Mouse (Mus musculus) kidney, postnatal 4 days (tissue): ENCODE data around the gene Hdac9.

Experiments used
- DNase-seq, 2 experiments: peaks; one replicate each; pipeline ENCODE4 v3.0.0; 2021; ENCODE audit warnings: mixed read lengths in 2 of 2

Hdac9 gene

DNA sequence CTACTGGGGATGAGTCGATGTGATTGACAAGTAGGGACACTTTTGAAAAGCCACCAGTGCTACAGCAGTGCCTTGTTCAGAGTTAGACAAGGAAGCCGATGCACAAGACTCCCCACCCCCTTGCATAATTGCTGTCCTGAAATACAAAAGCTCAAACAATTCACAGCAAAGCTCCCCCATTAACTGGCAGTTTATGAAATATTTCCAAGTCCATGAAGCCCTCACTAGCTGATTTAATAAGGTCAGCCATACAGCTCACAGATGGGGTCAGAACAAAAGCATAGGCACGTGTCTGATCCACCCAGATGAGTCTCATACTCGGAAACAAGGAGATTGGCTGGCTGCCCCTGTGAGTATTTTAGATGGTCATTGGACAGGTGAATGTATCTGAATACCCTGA is 228.0 kb downstream of the Hdac9 start:
- DNase-seq = no peak

DNA sequence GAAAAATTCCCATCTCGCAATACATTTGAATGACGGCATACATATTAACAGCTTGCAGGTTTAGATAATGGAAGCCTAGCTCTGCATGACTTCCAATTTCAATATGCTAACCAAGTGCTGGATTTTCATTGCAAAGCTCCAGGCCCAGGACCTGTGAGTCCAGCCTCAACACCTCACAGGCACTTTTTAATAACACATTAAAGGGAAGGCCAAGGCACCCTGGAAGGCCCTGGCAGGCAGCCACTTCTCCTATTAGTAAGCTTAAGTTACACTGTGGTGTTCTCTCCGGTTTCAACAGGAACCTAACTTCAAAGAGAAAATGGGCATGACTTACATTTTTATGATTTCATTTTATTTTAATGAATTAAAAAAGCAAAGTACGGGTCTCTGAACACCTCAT is 233.5 kb downstream of the Hdac9 start:
- peak; percentile 28 to 30 for DNase-seq

DNA sequence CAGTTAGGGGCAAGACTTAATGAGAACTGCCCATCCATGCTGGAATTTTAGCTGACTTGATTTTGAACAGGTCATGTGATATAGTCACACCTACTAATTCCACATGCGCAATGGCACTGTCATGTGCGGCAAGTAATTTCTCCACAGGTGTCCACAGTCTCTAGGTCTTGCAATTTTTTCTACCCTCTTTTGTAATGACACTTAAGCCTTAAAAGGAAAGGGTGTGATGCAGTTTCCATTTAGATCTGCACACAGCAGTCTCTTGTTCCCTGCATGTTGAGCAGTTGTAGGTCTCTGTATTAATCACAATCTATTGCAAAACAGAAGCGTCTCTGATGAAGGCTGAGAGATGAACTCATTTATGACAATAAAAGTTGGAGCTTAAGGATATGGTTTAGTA is 234.2 kb downstream of the Hdac9 start:
- DNase-seq = no peak

DNA sequence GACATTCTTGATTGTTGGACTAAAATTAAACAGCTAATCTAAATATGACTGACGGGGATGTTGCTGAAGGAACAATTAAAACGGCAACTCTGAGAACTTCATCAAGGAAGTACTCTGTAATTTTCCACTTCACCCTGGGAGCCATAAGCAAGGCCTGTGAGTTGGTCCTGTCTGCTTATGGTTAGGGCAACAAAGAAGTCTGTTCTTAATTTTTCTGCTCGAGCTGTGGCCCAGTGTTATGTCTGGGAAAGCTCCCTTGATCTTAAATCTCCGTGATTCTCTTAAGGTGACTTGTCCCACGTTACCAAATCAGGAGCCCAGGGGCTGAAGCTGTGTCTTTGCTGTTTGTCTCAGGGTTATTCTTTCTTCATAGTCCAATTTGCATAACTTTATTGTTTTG is 236.3 kb downstream of the Hdac9 start:
- no peak for DNase-seq

DNA sequence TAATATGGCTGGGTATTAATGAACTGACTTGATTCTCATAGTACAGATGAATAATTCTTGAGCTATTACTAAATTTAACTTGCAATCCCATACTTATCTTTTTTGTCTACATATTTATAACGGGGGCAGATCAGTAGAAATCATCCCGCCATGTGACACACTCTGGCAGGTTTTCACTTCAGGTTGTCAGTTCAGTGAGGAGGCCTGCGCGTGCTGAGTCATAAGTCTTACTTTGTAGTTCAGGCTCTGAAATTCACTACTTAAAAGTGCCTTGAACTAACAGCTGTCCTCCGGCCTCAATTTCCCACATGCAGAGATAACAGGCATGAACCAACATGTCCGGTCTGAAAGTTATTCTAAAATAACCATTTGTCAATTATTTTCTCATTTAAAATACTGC is 239.8 kb downstream of the Hdac9 start:
- no peak for DNase-seq

DNA sequence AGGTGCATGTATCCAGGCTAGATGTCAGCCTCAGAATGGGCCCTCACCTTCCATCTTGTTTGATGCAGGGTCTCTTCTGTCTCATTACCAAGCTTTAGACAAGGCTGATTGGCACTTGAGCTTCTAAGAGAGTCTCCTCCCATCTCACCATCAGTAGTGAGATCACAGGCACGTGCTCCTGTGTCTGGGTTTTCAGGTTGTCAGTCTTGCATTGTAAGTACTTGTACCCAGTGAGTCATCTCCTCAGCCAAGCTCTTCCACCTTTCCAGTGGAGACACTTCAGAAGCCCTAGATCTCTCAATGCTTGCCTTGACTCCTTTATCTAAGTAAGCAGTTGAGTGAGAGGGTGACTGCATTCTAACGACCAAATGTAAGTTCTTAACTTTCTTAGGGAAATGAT is 242.7 kb downstream of the Hdac9 start:
- DNase-seq = no peak

DNA sequence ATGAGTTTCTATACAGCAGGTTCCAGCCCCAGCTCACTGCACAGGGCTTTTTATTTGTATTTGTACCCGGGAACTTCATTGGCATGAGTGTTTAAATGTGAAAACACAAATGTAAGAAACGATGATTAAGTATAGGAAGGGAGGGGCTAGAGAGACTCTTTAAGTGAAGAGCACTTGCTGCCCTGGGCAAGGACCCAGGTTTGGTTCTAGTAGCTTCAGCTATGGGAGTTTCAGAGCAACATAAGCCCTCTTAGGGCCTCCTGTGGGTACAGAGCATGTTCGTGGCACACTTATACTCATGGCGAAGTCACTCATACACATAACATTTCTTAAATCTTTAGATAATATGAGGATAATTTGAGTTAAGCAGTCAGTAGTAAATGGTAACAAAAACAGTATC is 243.4 kb downstream of the Hdac9 start:
- no peak for DNase-seq

DNA sequence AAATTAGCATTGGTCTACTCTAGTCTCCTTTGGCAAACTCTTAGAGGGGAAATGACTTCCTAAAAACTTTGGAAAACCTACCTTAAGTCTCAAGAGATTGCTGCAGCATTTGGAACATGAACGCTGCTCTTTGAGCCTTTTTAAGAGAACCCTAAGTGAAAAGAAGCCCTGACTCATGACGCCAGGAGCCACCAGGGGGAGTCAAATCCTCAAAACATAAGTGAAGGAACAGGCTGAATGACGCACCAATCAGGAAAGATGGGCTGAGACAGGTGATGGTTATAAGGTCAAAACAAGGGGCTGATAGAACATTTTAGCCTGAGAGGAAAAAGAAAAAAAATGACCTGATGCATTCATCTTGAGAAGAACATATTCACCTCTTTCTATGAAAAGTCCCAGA is 252.1 kb downstream of the Hdac9 start:
- peak; percentile 81 to 85 for DNase-seq

DNA sequence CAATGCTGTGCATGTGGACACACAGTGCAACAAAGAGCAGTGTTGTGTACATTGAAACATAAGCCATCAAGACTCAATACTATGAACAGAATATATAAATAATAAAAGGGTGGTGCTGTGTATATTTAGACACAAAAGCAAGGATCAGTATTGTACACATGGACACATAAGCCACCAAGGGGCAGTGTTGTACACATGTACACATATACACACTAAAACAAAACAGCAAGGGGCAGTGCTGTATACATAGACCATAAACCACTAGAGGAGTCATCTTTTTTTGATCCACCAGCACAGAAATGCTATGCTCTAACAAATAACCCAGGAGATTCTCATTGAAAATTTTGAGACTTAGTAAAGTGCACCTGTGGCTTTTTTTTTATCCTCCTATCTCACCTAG is 255.5 kb downstream of the Hdac9 start:
- no peak for DNase-seq

DNA sequence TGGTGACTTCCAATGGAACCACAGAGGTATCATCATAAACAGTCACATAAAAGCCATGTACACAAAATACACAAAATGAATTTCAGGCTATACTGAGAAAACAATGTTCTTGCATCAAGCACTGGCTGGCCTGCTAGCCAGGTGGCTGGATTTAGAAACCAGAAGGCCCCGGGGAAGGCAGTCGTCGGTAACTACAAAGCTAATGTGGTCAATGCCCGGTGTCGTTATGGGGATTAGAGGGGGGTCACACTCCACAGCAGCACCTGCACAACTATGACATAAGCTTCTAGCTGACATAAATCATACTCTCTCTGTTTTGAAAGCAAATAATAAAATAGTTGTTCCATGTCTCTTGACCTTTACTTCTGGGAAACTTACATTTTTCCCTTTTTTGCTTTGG is 256.9 kb downstream of the Hdac9 start:
- no peak for DNase-seq

DNA sequence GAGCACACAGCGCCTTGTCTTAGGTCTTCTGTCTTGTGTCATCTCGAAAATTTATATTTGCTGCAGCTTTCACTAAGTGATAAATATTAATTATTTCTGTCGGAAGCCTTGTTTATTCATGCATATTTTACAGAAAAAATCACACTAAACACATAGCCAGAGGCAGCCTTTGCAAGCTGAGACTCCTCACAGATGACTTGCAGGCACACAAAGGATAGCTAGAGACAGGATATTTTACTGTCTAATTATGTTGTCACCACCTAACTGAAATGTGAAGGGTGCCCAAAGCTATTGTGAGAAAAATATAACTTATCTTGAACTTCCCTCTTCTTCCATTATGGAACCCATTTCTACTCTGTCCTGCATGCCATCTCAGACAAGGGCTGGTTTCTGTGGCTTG is 258.3 kb downstream of the Hdac9 start:
- no peak for DNase-seq

DNA sequence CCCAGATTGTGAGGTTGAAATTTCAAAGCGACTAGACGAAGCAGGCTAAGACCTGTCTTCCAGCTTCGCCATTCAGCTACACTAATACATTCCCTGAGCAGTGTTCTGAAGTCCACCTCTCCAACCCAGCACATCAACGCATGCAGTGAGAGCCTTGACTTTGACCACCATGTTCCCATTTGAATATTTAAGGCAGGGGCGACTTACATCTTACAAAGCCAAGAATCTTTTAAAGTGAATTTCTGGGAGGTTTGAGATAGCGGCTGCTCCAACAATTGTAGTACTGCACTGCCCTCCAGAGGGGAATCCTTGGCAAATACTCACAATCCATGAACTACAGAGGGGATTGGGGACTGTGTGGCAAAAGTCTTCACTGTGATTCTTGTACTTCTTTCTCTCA is 258.8 kb downstream of the Hdac9 start:
- peak; percentile 56 to 62 for DNase-seq

DNA sequence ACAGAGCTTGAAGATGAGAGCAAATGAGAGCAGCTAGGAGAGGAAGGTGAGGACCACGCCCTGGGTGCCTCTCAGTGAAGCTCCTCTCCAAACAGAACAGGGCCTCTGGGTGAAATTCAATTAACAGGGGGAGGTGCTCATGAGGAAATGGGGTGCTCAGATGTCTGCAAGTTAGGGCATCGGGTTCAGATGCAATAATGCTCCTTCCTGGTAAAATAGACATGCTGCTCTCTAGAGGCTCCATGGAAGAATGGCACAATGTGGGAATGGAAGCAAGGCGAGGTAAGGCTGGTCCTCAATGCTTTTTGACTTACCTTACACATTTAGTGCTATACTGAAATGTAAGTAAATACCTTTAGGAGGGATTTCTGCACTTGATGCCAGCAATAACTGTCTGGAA is 263.3 kb downstream of the Hdac9 start:
- no peak for DNase-seq

DNA sequence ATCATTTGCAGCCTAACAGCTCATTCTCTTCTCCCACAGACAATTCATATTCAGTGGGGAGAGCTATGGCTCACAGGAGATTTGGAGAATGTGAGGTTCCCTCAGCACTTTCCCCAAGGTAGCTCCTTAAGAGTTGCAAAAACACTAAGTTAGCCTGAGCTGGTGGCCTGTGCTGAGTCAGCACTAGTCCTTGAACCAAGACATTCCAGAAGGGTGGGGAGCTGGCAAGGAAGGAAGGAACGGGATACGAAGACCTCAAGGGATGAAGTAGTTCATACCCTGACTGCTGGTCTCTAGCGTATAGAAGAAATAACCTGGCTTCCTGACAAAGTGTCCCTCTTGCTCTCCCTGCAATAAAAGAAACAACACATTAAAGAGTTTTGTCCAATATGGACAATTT is 268.1 kb downstream of the Hdac9 start:
- no peak for DNase-seq

DNA sequence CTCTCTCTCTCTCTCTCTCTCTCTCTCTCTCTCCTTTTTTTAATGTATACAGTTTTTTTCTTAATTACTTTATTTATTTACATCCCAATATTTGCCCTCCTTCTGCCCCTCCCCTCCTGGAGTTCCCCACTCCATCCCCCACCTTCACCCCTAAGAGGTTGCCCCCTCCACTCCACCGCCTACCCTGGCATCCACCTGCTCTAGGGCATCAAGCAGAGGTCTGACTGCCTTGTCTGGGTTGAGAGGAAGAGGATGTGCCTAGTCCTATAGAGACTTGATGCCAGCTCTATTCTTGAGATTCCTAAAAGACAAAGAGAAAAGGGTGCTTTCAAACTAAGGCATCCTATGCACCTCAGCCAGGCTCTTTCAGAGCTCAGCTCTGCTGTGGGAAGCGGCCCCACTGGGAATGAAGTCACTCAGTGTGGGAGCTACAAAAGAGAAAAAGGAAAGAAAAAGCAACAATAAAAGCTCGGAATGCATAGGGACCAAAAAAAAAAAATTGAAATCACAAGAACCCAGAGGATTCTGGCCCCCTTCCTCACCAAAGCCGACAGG is 275.1 kb downstream of the Hdac9 start:
- DNase-seq = no peak

DNA sequence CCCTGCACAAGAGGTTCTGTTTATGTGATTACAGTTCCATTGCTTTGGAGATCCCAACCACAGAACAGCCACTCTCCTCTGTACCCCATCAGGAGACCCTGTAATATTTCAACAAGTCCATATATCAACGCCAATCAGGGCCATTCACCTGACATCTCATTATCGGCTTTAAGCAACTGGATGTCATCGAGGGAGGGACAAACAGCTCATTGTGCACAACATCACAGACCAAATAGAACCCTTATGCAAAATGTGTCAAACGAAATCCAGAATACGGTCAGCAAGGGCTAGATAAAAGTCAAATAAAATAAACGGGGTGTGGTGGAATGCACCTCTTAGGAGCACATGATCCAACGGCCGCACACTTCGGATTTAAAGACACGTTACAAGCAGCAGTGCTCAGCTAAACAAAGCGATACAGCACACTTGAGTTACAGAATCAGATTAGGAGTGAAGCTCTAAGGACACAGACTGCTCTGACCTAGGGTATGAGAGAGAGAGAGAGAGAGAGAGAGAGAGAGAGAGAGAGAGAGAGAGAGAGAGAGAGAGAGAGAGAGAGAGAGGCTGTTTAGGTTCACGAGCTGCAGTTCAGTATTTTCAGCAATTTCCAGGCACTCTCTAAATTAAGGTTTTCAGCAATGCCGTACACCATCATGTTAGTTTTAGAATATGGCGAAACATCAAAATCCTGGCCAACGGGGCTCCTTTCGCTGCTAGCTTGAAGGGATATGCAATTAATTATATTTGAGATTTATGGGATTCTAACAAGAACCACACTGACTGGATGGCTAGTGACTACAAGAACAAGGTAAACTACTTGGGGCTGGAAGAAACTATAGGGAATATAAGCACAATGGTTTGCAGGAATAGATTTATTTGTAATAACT is 279.4 kb downstream of the Hdac9 start:
- no peak for DNase-seq

DNA sequence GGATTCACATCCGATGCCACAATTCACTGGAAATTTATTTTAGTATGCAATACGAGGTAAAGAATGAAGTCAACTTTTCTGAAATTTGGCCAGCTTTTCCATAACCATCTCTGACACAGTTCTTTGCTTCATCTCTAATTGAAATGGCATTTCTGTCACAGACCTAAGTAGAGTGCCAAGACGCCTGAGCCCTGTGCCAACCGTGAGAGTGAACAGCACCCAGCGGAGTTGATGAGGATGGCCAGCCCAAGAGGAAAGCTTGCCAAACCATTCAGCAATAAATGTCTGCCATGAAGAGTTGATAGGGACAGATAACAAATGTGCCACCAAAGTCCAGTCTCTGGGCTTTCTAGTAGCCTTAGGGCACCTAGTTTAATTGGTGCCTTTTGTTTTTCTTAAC is 297.8 kb downstream of the Hdac9 start:
- DNase-seq = no peak

DNA sequence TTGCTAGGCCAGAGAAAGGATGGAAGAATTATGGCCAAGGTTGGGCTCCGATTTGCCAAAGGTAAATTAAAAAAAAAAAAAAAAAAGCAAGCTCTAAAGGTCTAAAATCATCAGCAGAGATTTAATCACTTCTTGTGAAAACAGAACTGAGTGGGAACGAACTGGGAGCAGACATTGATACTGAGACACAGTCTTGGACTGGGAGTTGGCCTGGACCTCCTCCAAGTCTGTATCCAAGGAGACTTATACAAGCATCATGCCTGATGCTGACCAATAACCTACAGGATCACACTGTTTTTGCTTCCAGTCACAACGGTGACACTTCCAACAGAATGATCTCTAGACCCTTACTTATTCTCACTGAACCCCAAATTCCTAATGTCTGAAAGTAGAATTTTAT is 298.6 kb downstream of the Hdac9 start:
- no peak for DNase-seq

DNA sequence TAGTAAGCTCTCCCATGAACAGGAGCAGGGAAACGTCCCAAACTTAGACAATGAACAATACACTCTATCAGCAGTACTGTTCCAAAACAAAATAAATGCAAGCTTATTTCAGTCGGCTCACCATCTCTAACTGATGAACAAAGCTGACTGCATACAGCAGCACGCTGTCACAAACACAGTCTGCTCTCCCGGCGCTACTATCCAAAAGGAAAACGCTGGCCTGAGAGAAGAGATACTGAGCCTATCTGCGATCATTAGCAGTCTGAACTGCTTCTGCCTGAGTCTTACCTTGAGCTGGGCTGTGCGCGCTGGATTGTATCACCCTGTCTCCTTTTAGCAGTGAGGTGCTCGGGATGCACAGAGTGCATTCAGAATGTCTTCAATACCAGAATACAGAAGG is 299.1 kb downstream of the Hdac9 start:
- DNase-seq = no peak

DNA sequence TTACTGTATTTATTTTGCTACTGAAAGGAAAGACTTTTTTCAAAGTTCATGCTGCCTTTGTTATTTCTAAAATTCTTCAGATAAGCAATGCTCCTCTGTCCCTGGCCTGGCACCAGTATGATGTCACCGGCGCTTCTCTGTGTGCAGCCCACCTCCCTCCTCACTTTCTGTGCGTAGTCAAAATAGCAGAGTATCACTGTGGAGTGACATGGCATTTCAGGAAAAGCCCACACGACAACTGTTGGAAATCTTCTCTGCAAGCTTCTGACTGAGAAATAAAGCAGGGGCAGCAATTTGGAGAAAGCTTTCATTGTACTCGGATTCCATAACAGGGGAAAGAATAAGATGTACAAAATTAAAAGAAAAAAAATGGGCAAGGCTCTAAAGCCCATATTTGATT is 302.1 kb downstream of the Hdac9 start:
- no peak for DNase-seq

DNA sequence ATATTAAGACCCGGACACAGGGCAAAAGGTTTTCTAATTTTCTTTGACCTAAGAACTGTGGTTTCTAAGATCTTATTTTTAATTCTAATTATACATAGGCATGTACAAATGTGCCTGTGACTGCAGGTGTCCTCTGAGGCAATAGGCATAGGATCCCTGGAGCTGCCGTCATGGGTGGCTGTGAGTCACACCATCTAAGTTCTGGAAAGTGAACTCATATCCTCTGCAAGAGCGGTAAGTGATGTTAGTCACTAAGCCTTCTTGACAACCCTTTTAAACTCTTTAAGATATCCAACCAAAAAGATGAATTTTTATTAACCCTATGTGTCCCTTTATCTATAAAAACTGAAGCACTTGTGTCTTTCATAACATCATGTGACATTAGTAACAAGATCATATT is 304.4 kb downstream of the Hdac9 start:
- no peak for DNase-seq

DNA sequence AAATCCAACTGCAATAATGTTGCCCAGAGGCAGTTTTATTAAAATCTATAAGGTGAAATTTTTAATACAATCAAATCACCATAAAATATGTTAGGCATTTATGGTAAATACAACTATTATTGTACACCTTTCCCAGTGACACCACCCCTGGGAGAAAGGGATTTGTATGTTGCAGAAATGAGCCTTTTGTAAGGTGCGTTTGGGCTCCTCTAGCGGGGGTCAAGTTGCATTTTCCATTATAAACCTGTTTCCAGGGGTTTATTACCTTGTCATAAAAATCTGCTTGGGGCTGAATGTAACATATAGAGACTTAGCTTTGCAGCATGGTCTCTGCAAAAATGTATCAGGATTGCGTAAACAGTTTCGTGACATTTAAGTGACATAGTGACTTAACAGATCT is 312.4 kb downstream of the Hdac9 start:
- no peak for DNase-seq

DNA sequence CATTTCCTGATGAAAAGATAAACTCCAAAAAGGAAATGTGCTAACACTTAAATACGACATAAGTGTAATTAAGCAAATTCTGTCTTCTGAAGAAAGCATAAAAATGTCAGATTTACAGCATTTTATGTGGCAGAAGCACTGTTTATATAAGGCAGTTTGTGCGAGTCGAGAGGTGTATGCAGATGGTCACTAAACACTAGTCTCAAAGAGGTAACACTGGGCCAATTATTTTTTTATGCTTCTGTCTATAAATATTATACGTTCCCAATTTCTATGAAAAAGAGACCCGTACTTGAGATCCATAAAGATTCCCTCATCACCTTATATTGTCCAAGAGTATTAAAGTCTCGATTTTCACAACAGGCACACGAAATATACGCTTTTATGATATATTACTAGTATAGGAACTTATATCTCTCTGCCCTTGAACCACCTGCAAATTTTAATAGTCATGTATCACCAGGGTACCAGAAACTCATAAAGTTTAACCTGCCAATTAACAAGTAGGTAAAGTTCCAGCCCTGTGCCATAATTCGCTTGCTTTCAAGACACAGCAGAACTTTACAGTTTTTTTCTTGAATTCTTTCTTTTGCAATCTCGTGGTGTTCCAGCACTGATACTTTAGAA is 322.6 kb downstream of the Hdac9 start:
- no peak for DNase-seq

DNA sequence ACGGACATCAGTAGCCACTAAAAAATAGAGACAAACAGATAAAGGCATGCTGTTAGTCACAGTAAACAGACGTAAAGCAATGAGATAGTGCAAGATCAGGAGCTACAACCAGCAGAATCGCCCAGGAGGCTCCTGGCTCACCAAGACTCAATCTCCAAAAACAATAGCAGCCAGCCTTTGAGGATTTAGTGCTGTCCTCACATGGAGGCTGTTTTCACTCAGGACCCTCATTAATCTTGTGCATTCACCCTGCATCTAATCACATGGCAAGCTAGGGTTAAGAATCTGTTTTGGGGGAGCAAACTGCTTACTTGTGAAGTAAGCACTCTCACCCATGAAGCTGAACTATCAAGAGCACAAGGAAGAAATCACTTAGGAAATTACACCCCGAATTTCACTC is 329.7 kb downstream of the Hdac9 start:
- DNase-seq = no peak
